Mouse (Mus musculus): ENCODE results near the gene Pde9a.
A peak's percentile ranks its signal among the peaks of the same experiment; 100 is the strongest.

Pde9a gene

DNA sequence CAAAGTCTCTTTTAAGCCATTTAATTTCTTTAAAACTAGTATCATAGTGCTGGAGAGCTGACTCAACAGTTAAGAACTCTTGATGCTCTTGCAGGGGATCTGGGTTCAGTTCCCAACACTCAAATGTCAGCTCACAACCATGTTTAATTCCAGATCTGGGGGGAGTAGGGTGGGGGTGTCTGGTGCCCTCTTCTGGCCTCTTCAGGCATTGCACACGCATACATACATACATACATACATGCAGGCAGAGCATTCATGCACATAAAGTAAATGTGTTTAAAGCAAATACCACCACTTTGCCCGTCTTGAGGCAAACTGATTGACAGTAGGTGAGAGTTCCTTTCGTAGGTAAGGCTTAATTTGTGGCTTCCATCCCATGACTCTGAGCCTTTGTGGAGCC is 80.8 kb downstream of the Pde9a start:
- no peak for DNase-seq (ENCODE audit: low spot score)

DNA sequence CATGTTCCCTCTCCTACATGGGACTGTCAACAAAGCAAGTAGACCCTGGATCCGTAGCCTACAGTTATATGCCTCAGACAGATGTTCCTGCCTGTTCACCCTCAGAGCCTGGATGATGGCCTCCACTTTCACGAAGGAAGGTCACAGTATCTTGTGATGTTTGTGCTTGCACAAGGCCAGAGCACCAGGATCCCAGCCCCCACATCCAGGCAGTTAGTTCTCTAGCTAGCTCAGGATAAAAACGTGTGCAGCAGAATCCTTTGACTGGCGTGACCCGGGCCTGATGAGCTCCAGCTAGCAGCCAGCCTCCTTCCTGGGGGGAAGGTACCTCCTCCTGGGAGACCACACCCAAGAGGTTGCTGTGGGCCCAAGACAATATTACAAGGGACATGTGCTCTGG is 82.5 kb downstream of the Pde9a start:
- DNase-seq (ENCODE audit: low spot score), result no peak

DNA sequence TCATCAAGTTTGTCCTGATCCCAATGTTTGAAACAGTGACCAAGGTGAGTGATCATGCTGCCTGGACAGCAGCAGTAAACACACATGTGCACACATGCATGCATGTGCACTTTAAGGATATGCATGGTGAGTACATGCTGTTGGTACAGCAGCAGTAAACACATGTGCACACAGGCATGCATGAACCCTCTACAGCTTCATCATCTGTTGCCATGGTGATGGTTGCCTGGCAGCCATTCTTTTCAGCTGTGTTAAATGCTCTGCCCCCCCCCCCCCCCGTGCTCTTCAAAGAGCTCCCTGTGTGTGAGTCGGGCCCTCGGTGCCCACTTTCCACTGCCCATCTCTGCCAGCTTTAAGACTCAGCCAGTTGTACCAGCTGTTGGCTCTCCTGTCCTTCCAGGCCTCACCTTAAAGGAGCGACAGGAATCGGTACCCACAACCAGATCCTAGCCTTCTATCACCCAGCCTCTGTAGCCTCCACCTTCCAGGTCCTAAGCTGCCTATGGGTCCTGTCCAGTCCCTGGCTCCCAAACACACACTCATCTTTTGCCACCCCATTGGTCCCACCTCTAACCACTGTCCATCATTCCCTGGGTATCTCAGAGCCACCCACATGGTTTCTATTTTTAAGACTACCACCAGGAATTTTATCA is 84.9 kb downstream of the Pde9a start:
- DNase-seq (ENCODE audit: low spot score), result no peak

DNA sequence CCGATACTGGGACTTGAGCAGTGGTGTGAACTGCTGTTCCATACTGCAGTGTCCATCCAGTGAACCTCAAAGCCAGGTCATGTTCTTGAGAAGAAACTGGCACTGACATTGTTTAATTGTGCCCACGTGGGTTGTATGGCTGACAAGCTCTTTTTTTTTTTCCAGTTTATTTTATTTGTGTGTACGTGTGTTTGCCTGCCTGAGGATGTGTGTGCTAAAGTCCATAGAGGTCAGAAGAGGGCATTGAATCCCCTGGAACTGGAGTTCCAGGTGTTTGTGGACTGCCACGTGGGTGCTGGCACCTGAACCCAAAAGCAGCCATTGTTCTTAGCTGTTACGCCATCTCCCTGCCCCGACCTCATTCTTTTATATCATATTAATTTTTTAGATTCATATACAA is 88.4 kb downstream of the Pde9a start:
- no peak for DNase-seq (ENCODE audit: low spot score)

DNA sequence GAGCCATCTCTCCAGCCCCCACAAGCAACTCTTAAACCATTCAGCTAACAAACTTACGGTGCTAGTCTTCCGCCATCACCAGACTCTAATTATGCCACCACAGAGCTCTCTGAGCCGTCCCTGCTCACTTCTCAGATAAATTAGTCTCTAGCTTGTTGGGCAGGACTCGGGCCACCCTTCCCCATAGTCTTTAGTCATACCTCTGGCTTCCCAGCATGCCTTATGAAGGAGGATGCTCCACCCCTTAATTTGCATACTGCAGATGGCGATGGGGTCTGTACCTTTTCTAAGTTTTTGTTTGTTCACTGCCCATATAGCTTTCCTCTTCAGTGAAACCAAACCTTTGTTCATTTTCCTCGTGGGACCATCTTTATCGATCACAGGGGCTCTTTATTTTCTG is 92.6 kb downstream of the Pde9a start:
- DNase-seq (ENCODE audit: low spot score), result no peak

DNA sequence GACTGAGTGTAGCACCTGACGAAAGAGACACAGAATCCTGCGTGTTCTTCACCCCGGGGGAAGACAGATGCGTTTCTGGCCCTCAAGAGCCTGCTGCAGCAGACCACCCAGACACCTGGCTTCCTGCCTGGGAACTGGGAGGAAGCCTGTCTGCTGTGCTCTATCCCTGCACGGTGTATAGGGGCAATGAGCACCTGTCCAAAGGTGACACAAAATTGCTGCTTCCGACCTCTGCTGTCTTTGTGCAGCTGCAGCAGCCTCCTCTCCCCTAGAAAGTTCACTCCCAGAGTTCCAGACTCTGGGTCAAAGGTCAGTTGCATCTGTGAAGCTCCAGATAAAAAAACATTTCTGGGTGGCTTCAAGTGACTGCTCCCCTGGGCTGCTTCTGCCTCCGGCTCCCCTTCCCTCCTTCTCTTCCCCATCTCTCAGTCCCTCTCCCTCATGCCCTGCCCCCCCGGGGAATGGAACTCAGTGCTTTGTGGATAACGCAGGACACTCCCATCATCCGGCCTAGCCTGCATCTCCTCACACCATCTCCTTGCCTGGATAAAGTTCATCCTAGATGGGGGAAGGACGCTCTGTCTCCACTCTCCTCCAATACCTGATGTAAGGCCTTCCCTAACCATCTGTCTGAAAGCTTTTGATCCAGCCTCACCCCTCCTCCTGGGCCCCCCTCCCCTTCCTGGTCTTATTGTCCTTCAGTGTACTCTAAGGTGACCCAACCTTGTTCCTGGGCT is 93.3 kb downstream of the Pde9a start:
- no peak for DNase-seq (ENCODE audit: low spot score)

DNA sequence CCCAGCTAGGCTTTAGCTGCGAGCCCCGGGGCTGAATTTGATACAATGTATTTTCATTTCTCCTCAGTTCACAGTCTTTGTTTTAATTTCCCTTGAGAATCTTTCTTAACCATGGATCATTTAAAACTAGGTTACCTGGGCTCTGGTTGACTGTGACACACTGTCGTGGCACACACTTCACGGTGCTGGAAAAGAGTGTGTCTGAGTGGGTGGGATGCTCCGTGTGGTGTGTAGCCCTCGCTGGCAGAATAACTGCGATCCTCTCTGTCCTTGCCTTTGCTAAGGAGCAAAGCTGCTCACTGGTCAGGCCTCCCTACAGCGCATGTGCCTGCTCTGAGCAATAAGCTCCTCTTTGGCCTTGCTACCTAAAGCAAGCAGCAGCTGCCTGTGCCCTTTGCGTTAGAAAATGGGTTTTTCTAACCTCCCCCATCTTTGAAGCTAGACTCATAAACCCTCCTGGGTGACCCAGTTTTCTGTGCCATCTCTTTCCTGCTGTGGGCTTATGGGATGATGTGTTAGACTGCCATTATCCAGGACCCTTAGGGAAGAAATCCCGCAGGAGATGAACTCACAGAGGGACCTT is 100.7 kb downstream of the Pde9a start:
- DNase-seq (ENCODE audit: low spot score), result no peak

DNA sequence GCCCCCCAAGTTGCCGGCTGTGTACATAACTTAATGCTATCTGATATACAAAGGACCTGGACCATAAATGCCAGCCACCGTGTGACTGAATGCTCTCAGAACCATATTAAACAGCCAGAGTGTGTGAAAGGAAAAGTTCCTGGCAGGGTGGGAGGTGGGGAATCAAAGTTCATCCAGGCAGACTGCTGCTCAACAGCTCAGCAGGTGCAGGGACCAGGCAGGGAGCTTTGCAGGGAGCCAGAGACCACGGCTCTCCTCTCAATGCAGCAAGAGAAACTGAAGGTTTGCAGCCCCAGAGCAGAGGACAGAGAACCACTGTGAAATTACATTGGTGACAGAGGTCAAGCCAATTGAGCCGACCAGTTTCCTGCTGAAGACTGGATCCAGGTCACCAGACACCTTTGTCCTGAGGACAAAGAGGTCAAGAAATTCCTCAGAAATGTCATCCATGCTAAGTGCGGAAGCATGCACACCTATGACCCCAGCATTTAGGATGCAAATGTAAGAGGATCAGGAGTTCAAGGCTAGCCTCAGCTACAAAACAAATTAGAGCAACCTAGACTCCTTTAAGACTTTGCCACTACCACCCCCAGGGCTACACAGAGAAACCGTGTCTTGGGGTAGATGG is 101.5 kb downstream of the Pde9a start:
- no peak for DNase-seq (ENCODE audit: low spot score)

DNA sequence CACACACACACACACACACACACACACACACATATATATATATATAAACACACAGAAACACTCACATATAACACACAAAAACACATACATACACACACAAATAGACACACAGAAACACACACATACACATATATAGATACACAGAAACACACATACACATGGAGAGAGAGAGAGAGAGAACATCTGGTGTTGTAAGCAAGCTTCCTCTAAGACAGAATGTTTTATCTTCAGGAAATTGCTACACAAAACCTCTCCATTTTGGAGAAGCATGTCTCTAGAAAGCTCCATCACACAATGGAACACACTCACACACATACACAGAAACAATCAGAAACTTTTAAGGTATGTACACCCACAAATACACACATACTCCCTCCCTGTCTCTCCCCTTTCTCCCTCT is 105.3 kb downstream of the Pde9a start:
- DNase-seq (ENCODE audit: low spot score), result no peak

DNA sequence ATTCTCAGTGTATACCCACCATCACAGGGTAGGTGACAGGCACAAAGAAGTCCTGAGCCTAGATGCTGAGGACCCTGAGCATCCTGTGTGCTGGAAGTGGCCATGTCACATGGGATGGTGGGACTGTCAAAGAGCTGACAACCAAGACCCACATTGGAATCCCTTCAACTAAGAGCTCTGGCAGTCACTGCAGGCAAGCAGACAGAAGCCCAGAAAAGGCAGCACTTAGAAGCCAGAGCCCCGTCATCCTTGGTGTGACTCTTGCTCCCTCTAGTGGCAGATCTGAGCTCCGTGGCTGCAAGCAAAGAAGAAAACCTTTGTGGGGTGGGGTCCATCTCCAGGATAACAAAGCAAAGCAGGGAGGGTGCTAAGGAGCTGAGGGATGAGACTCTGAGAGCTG is 106.4 kb downstream of the Pde9a start:
- peak; percentile 65 for DNase-seq (ENCODE audit: low spot score)

DNA sequence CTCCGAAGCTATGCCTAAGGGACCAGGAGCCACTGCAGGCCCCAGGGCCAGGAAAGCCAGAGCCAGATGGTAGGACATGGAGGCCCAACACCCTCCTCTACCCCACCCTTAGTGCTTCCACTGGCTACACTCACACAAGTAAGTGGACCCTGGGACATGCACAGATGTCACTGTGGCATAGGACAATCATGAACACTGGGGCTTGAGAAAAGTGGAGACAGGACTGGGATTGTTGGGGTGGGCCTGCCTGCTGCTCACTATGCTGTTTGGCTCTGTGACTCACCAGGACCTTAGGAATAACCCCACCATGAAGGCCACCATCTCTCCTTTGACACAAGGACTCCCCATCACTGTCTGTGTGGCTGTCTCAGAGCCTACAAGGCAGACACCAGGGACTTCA is 109.0 kb downstream of the Pde9a start:
- DNase-seq (ENCODE audit: low spot score), result no peak

DNA sequence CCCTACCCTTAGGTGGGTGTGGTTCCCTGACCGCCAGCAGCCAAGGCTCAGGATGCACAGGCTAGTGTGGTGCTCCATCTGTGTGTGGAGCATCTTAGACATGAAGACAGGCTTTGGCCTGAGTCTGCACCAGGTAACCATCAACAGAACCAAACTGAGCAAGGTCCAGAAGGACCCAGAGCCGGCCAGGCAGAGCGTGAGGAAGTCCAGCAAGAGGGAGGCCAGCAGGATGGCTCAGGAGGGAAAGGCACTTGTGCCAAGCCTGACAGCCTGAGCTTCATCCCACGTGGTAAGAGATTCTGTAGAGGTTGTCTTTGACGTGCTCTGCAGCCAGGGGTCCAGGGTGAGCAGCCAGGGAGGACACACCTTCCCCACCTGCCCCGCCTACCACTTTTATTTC is 111.7 kb downstream of the Pde9a start:
- no peak for DNase-seq (ENCODE audit: low spot score)

DNA sequence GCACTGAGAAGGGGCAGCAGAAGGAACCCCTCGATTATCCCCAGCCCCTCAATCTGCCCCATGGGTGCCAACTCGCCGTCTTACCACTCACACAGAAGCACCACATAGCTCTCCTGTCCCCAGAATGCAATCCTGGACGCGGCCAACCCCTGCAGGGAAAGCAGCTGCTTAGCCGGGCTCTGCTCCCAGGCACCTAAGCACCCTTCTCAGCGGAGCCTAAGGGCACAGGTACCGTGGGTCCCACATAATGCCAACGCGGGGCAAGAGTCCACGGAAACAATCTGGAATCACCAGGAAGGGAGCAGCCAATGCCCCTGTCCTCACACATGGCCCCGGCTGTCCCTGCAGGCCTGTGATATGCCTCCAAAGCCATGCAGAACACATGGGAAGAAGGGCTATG is 113.7 kb downstream of the Pde9a start:
- no peak for DNase-seq (ENCODE audit: low spot score)

DNA sequence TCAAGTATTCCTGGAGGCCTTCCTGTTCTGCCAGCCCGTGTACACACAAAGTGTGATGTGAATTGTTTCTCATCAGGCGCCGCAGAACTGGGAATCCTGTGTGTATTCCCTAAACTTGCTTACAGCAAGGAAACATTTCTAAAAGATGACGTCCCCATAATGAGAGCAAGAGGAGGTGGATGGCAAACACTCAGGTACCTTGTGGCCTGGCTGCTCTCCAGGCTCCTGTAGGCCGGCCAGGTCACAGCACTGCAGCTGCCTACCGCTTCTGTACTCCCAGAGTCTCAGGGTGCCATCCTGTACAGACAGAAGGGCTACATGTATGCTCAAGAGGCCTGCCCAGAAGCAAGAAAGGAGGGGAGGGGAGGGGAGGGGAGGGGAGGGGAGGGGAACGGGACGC is 114.4 kb downstream of the Pde9a start:
- no peak for DNase-seq (ENCODE audit: low spot score)

DNA sequence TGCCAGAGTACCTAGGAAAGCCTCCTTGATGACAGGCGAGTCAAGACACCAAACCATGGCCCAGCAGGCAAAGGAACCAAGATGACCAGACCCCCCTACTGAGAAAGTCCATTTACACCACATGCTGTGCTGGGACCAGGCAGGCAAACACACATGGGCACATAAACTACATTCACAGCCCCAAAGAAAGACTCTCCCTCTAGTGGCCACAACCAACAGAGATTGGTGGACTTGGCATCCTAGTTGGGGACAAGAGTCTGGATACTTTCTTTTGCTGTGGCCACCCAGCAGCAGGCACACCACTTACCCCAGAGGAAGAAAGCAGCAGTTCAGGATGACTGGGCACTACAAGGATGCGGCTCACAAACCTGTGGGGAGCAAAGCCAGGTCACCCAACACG is 114.9 kb downstream of the Pde9a start:
- no peak for DNase-seq (ENCODE audit: low spot score)

DNA sequence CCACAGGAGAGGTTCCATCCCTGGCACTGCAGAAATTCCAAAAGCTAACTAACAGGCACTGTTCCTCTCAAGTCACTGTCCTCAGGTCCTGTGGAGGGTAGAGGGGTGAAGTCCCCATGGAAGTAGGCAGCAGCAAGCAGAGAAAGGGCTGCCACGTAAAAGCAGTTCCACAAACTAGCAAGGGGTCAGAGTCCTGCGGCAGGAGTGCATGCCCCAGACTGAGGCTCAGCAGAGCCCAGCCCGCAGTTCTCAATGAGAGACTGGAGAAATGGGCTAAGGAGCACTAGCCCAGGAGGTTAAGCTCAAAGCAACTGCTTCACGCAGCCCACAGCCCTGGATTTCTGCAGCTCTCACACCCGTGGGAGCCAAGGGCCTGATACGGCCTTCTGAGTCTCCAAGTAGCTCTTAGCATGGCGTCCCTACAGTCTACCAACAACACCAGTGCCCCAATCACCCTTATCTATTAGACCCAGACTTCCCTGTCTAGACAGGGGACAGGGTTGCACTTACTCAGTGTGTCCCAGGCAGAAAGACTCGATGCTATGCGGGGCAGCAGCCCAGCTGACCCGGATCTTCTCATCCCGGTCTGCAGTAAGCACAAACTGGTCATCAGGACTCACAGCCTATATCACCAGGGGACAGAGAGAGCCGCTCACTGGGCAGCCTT is 116.4 kb downstream of the Pde9a start:
- no peak for DNase-seq (ENCODE audit: low spot score)

DNA sequence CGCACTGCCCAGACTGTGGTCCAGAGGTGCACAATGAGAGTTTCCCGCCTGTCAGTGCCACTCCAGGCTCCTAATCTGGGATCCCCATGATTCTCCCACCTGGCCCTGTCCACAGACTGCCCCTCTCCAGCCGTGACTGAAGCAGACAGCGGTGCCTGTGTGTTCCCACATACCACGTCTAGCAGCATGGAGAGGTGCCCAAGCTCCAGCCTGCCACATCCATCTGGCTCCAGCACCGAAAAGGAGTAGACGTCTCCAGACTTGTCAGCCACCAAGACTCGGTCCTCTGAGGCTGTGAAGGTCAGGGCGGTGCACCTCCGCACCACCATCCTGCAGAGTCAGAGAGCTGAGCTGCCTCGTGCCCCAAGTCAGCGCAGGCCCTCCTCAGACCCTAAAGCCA is 117.3 kb downstream of the Pde9a start:
- no peak for DNase-seq (ENCODE audit: low spot score)

DNA sequence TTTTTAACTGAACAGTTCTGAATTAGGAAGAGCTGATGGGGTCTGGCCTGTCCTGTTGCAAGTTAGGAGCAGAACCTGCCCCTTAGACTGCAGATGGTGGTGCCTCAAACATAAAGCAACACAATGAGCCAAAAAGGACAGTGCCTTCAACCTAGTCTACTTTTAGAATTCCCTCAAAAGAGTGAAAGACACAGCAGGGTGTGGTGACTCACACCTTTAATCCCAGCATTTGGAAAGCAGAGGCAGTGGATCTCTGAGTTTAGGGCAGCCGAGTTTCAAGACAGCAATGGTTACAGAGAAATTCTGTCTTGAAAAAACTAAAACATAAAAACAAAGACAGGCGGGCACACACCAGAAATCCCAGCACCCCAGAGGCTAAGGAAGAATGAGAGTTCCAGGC is 117.9 kb downstream of the Pde9a start:
- DNase-seq (ENCODE audit: low spot score), result no peak

DNA sequence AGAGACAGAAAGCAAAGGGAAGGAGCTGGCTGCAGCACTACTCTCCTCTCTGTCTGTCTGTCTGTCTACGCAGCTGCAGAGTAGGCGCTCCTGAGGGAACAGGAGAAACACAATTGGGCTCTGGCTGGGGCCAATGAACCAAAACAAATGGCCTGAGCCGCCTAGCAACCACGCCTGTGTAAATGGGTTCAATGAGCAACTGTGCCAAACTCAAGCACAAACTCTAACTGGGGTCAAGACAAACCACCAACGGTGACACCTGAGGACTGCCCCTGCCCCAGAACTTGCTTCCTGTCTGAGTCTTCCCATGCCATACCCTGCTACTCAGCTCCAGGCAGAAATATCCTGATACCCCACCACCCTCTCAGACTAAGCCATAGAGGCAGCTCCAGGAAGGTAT is 119.0 kb downstream of the Pde9a start:
- DNase-seq (ENCODE audit: low spot score), result no peak

DNA sequence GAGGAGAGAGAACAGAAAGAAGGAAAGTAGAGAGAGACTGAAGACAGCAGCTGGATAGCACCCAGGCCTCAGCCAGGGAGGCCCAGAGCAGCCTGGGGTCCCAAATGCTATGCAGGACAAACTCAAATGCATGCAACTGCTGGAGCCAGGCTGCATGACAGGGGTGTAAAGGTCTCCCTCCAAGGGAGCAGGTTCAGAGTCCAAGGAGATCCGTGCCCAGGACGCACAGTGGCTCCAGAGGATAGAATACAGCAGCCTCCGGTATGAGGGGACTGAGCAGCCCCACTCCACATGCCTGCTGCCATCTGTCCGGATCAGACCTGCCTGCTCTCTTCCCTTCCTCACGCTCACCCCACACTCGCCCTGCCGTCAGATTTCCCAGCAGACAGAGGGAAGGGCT is 120.3 kb downstream of the Pde9a start:
- no peak for DNase-seq (ENCODE audit: low spot score)

DNA sequence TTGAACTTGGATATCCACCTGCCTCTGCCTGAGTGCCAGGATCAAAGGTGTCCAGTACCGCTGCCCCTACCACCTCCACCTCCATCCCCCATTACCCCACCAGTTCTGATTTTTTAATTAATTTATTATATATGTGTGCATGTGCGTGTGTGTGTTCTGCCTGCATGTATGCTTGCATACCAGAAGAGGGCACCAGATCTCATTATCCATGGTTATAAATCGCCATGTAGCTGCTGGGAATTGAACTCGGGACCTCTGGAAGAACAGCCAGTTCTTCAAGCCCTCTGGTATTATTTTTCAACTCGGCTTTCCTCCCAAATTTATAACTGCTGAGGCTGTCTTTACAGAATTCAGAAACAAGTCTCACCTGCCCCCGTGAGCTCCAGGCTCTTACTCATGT is 124.9 kb downstream of the Pde9a start:
- DNase-seq (ENCODE audit: low spot score), result no peak

DNA sequence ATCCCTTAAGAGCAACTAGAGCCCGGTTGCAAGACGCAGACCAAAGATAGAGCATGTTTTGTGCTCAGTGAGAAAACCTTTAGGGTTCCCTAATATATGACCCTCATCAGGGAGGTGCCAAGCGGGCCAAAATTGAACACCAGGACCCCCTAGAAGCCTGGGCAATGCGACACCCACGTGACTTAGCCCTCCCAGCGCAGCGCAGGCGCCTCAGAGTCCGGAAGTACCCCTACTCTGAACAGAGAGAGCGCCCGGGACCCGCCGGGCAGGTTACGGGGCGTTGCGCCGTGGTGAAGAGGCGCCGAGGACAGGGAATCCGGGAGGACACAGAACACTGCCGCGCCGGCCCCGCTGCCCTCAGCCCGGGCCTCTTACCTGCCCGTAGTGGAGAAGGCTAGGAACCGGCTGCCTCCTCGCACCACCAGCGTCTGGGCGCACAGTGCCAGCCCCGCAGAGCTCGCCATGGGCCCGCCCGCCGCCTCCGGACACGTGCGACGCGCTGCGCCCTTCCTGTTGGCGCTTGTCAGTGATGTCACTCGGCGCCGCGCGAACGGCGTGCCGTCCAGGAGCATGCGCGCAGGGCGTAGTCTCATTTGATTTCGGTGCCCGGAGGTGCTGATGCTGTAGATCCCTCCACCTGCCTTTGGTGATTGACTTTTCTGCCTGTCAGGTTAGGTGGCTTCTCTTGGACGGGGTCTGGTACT is 125.9 kb downstream of the Pde9a start:
- DNase-seq (ENCODE audit: low spot score), result peak; percentile 61

Data from layer of hippocampus, adult 9-10 months (tissue).